Mouse (Mus musculus): ENCODE data around the gene Serpina3c. TPM values are rescaled to one million over a fixed set of nuclear protein-coding genes. Genes with fewer than 3 reads are reported as not detected.

Serpina3c gene
- 1.2 and 1.4 TPM in 2 replicates for polyA plus RNA-seq (2012; rRNA removed)

- WGBS: 93% methylated on average over 2 of the region's 2 CpGs
- DNase-seq (ENCODE audit: low read depth, low spot score): no peak
Observed at GRCm38 (mm10) chr12:104153656-104154055, at the start of gene Serpina3c. TSS of gene Serpina3c (minus strand) at chr12:104153870.

GRCm38 (mm10) chr12:104190852-104191251, 37.2 kb upstream of the Serpina3c start:
- no peak for DNase-seq (ENCODE audit: low read depth, low spot score)

GRCm38 (mm10) chr12:104189246-104189645, 35.6 kb upstream of the Serpina3c start:
- WGBS: 86% methylated on average over 2 of the region's 2 CpGs
- no peak for DNase-seq (ENCODE audit: low read depth, low spot score)

- WGBS: 73% methylated on average over 3 of the region's 3 CpGs
- no peak for DNase-seq (ENCODE audit: low read depth, low spot score)
Observed at GRCm38 (mm10) chr12:104186041-104186581, 32.4 kb upstream of the Serpina3c start.

GRCm38 (mm10) chr12:104185046-104185445, 31.4 kb upstream of the Serpina3c start:
- no peak for DNase-seq (ENCODE audit: low read depth, low spot score)
- whole genome bisulfite sequencing: 54% methylated on average over 4 of the region's 4 CpGs

- DNase-seq (ENCODE audit: low read depth, low spot score): no peak
- WGBS: 78% methylated on average over 2 of the region's 2 CpGs
Observed at GRCm38 (mm10) chr12:104178987-104179386, 25.3 kb upstream of the Serpina3c start.

- no peak for DNase-seq (ENCODE audit: low read depth, low spot score)
Observed at GRCm38 (mm10) chr12:104178577-104178976, 24.9 kb upstream of the Serpina3c start.

GRCm38 (mm10) chr12:104175636-104176035, 22.0 kb upstream of the Serpina3c start:
- 78% methylated on average over 3 of the region's 3 CpGs for WGBS
- DNase-seq (ENCODE audit: low read depth, low spot score): no peak

- 63% methylated on average over 3 of the region's 3 CpGs for WGBS
- DNase-seq (ENCODE audit: low read depth, low spot score): no peak
Observed at GRCm38 (mm10) chr12:104174747-104175146, 21.1 kb upstream of the Serpina3c start.

GRCm38 (mm10) chr12:104153041-104153645, 527 bp downstream of the Serpina3c start:
- 61% methylated on average over 3 of the region's 3 CpGs for WGBS
- no peak for DNase-seq (ENCODE audit: low read depth, low spot score)

GRCm38 (mm10) chr12:104151989-104152388, 1.7 kb downstream of the Serpina3c start:
- 68% methylated on average over 2 of the region's 2 CpGs for WGBS

GRCm38 (mm10) chr12:104145571-104145970, 8.1 kb downstream of the Serpina3c start:
- WGBS: 88% methylated on average over 2 of the region's 2 CpGs

More at GRCm38 (mm10) chr12:104151989-104152388, 1.7 kb downstream of the Serpina3c start:
- no peak for DNase-seq (ENCODE audit: low read depth, low spot score)

GRCm38 (mm10) chr12:104143286-104143685, 10.4 kb downstream of the Serpina3c start:
- WGBS: 23% methylated on average over 1 of the region's 1 CpGs
- DNase-seq (ENCODE audit: low read depth, low spot score): peak; percentile 35

More at GRCm38 (mm10) chr12:104145571-104145970, 8.1 kb downstream of the Serpina3c start:
- DNase-seq (ENCODE audit: low read depth, low spot score): no peak

GRCm38 (mm10) chr12:104142427-104142826, 11.2 kb downstream of the Serpina3c start:
- WGBS: 75% methylated on average over 1 of the region's 1 CpGs
- DNase-seq (ENCODE audit: low read depth, low spot score): no peak

GRCm38 (mm10) chr12:104141506-104141905, 12.2 kb downstream of the Serpina3c start:
- WGBS: 84% methylated on average over 1 of the region's 1 CpGs
- no peak for DNase-seq (ENCODE audit: low read depth, low spot score)

- DNase-seq (ENCODE audit: low read depth, low spot score): no peak
- WGBS: 86% methylated on average over 4 of the region's 4 CpGs
Observed at GRCm38 (mm10) chr12:104140543-104141103, 13.0 kb downstream of the Serpina3c start.

GRCm38 (mm10) chr12:104138216-104138615, 15.5 kb downstream of the Serpina3c start:
- DNase-seq (ENCODE audit: low read depth, low spot score): no peak

GRCm38 (mm10) chr12:104131041-104131440, 22.6 kb downstream of the Serpina3c start:
- no peak for DNase-seq (ENCODE audit: low read depth, low spot score)

More at GRCm38 (mm10) chr12:104138216-104138615, 15.5 kb downstream of the Serpina3c start:
- WGBS: 85% methylated on average over 2 of the region's 2 CpGs

- WGBS: 68% methylated on average over 5 of the region's 5 CpGs
- DNase-seq (ENCODE audit: low read depth, low spot score): no peak
Observed at GRCm38 (mm10) chr12:104127696-104128095, 26.0 kb downstream of the Serpina3c start, which contains the start of gene Serpina3b. TSS of gene Serpina3b (plus strand) at chr12:104127996.

GRCm38 (mm10) chr12:104125021-104125560, 28.6 kb downstream of the Serpina3c start:
- no peak for DNase-seq (ENCODE audit: low read depth, low spot score)
- 76% methylated on average over 5 of the region's 5 CpGs for WGBS

- WGBS: 65% methylated on average over 2 of the region's 2 CpGs
- DNase-seq (ENCODE audit: low read depth, low spot score): no peak
Observed at GRCm38 (mm10) chr12:104123996-104124395, 29.7 kb downstream of the Serpina3c start.
